Mouse (Mus musculus): ENCODE results near the gene Gm21887. TPM values are rescaled to one million over a fixed set of nuclear protein-coding genes. Genes with fewer than 3 reads are reported as not detected.
A peak's percentile ranks its signal among the peaks of the same experiment; 100 is the strongest.
"Not testable (repeated sequence)": the region's sequence is repeated elsewhere in the genome, so short reads cannot be mapped to it uniquely, and the experiment has no call there.

Gm21887 gene
- polyA plus RNA-seq, 1 experiment from 2014 or later, result 139 TPM

DNA sequence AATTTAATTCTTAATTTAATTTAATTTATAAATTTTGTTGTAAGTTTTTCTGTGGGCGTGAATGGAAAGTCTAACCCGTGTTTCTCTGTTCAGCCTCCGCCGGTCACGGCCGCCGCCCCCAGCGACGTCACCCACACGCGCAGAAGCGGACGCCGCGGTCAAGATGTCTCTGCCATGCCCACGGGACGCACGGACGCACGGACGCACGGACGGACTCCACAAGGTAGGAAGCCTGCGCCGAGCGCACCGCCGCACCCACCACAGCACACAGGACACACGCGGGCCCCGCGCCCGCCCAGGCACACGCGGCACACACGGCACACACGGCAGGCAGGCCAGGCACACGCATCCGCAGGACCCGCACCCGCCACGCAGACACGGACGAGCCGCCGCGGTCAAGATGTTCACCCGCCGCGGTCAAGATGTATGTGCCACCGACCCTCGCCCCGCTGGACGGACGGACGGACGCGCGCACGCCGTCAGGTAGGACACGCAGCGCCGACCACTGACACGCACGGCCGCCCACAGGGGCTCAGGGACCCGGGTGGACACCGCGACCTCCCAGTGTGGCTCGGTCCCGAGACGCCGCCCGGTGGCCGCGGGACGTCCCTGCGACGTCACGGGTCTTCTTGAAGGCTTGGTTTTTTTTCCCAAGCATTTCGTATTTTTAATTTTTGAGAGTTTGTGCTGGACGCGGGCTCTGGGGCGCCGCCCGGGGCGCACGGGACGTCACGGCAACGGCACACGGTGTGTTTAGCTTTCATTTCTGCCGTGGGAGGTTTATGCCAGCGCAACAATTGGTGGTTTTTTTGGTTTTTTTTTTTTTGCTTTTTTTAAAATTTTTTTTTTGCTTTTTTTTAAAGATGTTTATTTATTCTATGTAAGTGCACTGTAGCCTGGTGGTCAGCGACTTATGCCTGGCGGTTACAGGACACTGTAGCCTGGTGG lies 1.4 kb downstream of the Gm21887 start:
- Histone ChIP-seq H3K36me3 (peaks cover 16% of the 10 kb centered on the region), H3K4me3 (peak overlapping the region; percentile 1), H3K4me2 (peak overlapping the region; percentile 24; the same call in 1 of the 2 replicates), H3K9me3 (peaks cover 34% of the 10 kb centered on the region)
- peak; percentile 26 for ATAC-seq (ENCODE audit: low read depth)
- H3K4me1 ChIP-seq (replicated peaks); H3K9ac ChIP-seq; H3K27ac ChIP-seq (replicated peaks); H3K27me3 ChIP-seq: not testable (repeated sequence)
- WGBS, result 86% methylated on average over 97 of the region's 97 CpGs

DNA sequence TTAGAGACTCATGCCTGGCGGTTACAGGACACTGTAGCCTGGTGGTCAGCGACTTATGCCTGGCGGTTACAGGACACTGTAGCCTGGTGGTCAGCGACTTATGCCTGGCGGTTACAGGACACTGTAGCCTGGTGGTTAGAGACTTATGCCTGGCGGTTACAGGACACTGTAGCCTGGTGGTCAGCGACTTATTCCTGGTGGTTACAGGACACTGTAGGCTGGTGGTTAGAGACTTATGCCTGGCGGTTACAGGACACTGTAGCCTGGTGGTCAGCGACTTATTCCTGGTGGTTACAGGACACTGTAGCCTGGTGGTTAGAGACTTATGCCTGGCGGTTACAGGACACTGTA lies 2.0 kb downstream of the Gm21887 start:
- WGBS, result 90% methylated on average over 7 of the region's 10 CpGs
- H3K27ac ChIP-seq (replicated peaks); ATAC-seq (ENCODE audit: low read depth): not testable (repeated sequence)

DNA sequence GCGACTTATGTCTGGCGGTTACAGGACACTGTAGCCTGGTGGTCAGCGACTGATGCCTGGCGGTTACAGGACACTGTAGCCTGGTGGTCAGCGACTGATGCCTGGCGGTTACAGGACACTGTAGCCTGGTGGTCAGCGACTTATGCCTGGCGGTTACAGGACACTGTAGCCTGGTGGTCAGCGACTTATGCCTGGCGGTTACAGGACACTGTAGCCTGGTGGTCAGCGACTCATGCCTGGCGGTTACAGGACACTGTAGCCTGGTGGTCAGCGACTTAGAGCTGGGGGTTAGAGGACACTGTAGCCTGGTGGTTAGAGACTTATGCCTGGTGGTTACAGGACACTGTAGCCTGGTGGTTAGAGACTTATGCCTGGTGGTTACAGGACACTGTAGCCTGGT lies 4.0 kb downstream of the Gm21887 start:
- not testable (repeated sequence) for H3K9ac ChIP-seq; H3K4me1 ChIP-seq (replicated peaks); H3K4me2 ChIP-seq; ATAC-seq (ENCODE audit: low read depth); H3K27ac ChIP-seq (replicated peaks); H3K27me3 ChIP-seq; H3K4me3 ChIP-seq
- Histone ChIP-seq H3K9me3 (peaks cover 29% of the 10 kb centered on the region), H3K36me3 (peaks cover 31% of the 10 kb centered on the region)
- no CpG with 5 or more reads among the region's 13 CpGs for WGBS

More for the DNA sequence above, 2.0 kb downstream of the Gm21887 start:
- H3K4me3 ChIP-seq; H3K4me2 ChIP-seq; H3K4me1 ChIP-seq (replicated peaks); H3K9ac ChIP-seq; H3K27me3 ChIP-seq: not testable (repeated sequence)
- Histone ChIP-seq H3K36me3 (peaks cover 21% of the 10 kb centered on the region), H3K9me3 (peaks cover 34% of the 10 kb centered on the region)

DNA sequence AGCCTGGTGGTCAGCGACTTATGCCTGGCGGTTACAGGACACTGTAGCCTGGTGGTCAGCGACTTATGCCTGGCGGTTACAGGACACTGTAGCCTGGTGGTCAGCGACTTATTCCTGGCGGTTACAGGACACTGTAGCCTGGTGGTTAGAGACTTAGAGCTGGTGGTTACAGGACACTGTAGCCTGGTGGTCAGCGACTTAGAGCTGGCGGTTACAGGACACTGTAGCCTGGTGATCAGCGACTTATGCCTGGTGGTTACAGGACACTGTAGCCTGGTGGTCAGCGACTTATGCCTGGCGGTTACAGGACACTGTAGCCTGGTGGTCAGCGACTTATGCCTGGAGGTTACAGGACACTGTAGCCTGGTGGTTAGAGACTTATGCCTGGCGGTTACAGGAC lies 4.6 kb downstream of the Gm21887 start:
- Histone ChIP-seq H3K9me3 (peaks cover 30% of the 10 kb centered on the region), H3K36me3 (peaks cover 37% of the 10 kb centered on the region)
- not testable (repeated sequence) for H3K9ac ChIP-seq; H3K27me3 ChIP-seq; H3K4me1 ChIP-seq (replicated peaks); H3K4me2 ChIP-seq; ATAC-seq (ENCODE audit: low read depth); H3K4me3 ChIP-seq; H3K27ac ChIP-seq (replicated peaks)
- 82% methylated on average over 5 of the region's 13 CpGs for whole genome bisulfite sequencing

DNA sequence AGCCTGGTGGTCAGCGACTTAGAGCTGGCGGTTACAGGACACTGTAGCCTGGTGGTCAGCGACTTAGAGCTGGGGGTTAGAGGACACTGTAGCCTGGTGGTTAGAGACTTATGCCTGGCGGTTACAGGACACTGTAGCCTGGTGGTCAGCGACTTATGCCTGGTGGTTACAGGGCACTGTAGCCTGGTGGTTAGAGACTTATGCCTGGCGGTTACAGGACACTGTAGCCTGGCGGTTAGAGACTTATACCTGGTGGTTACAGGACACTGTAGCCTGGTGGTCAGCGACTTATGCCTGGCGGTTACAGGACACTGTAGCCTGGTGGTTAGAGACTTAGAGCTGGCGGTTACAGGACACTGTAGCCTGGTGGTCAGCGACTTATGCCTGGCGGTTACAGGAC lies 6.4 kb downstream of the Gm21887 start:
- Histone ChIP-seq H3K36me3 (peaks cover 44% of the 10 kb centered on the region), H3K9me3 (peaks cover 36% of the 10 kb centered on the region)
- ATAC-seq (ENCODE audit: low read depth); H3K4me3 ChIP-seq; H3K4me2 ChIP-seq; H3K9ac ChIP-seq; H3K27ac ChIP-seq (replicated peaks); H3K4me1 ChIP-seq (replicated peaks); H3K27me3 ChIP-seq: not testable (repeated sequence)
- WGBS, result 93% methylated on average over 10 of the region's 12 CpGs

DNA sequence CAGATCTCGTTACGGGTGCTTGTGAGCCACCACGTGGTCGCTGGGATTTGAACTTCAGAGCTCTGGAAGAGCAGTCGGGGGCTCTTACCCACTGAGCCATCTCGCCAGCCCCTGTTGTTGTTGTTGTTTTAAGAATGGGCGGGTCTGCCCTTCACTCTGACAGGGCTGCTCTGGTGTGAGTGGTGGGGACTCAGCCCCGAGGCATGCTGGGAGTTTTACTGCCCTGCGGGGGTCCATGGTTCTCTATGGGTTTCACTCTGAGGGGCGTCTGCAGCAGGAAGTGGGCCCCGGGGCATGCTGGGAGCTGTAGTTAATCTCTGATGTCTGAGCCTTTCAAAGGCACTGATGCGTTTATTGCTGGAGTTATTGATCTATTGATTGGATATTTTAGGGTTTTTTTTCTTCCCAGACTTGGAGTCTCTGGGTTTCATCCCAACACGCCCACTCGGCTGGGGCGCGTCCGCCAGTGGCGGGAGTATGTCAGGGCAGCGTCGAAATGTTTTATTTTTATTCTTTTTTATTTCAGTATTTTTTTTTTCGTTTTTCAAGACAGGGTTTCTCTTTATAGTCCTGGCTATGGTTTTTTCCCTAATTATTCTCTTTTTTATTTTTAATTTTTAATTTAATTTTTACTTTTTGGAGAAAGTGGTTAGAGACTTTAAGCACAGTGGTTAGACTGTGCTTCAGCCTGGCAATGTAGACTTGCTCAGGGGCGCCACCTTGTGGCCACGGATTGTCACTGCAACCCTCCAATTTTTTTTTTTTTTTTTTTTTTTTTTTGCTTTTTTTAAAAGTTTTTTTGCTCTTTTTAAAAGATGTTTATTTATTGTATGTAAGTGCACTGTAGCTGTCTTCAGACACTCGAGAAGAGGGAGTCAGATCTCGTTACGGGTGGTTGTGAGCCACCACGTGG lies 8.1 kb downstream of the Gm21887 start:
- H3K9ac ChIP-seq, result not testable (repeated sequence)
- H3K36me3 ChIP-seq, result peaks cover 48% of the 10 kb centered on the region

DNA sequence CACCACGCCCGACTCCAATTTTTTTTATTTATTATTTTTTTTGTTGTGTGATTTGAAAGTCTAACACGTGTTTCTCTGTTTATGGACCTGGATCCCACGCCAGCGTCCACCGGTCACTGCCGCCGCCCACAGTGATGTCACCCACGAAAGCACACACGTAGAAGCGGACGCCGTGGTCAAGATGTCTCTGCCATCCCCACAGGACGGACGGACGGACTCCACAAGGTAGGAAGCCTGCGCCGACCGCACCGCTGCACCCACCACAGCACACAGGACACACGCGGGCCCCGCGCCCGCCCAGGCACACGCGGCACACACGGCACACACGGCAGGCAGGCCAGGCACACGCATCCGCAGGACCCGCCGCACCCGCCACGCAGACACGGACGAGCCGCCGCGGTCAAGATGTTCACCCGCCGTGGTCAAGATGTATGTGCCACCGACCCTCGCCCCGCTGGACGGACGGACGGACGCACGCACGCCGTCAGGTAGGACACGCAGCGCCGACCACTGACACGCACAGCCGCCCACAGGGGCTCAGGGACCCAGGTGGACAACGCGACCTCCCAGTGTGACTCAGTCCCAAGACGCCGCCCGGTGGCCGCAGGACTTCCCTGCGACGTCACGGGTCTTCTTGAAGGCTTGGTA lies 9.2 kb downstream of the Gm21887 start:
- H3K4me2 ChIP-seq; H3K4me3 ChIP-seq; H3K27me3 ChIP-seq; H3K4me1 ChIP-seq (replicated peaks); H3K9ac ChIP-seq; H3K27ac ChIP-seq (replicated peaks): not testable (repeated sequence)
- peak; percentile 85 for ATAC-seq (ENCODE audit: low read depth)
- peaks cover 41% of the 10 kb centered on the region for H3K9me3 ChIP-seq
- WGBS, result 87% methylated on average over 66 of the region's 66 CpGs
- H3K36me3 ChIP-seq, result peaks cover 48% of the 10 kb centered on the region

More for the DNA sequence above, 8.1 kb downstream of the Gm21887 start:
- H3K4me3 ChIP-seq; H3K4me2 ChIP-seq; H3K4me1 ChIP-seq (replicated peaks); H3K27me3 ChIP-seq: not testable (repeated sequence)
- H3K9me3 ChIP-seq, result peaks cover 41% of the 10 kb centered on the region
- H3K27ac ChIP-seq (replicated peaks), result peak overlapping the region; percentile 0; the same call in 1 of the 2 replicates
- WGBS, result 58% methylated on average over 27 of the region's 27 CpGs
- peak; percentile 85 for ATAC-seq (ENCODE audit: low read depth)

DNA sequence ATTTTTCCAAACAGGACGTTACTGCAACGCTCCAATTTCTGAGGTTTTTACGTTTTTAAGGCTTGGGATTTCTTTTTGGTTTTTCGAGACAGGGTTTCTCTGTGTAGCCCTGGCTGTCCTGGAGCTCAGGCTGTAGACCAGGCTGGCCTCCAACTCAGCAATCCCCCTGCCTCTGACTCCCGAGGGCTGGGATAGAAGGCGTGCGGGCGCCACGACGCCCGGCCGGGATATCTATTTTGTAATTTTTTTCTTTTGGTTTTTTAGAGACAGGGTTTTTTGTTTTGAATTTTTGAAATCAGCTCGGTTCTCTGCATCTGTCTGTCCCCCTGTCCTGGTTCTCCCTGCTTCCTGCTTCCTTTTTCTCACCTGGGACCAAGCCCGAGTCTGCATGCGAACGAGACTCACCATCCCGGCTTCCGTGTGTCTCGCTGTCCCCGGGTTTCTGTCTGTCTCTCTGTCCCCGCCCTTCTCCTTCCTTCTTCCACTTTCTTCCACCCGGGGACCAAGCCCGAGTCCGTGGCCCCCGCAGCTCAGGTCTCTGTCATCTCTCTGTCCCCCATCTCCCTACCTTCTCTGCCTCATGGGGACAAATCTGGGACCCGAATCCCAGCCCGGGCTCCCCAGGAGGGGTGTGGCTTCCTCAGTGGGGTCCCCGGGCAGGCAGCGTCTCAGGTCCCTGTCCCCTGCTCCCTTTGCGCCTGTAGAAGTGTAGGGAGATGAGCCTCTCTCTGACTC lies 9.9 kb downstream of the Gm21887 start:
- H3K9ac ChIP-seq; H3K4me3 ChIP-seq; H3K27me3 ChIP-seq; H3K4me2 ChIP-seq; H3K4me1 ChIP-seq (replicated peaks): not testable (repeated sequence)
- Histone ChIP-seq H3K9me3 (peaks cover 41% of the 10 kb centered on the region), H3K36me3 (peaks cover 48% of the 10 kb centered on the region), H3K27ac (replicated peaks) (peak overlapping the region; percentile 11)
- peak; percentile 51 for ATAC-seq (ENCODE audit: low read depth)
- 85% methylated on average over 30 of the region's 30 CpGs for WGBS

DNA sequence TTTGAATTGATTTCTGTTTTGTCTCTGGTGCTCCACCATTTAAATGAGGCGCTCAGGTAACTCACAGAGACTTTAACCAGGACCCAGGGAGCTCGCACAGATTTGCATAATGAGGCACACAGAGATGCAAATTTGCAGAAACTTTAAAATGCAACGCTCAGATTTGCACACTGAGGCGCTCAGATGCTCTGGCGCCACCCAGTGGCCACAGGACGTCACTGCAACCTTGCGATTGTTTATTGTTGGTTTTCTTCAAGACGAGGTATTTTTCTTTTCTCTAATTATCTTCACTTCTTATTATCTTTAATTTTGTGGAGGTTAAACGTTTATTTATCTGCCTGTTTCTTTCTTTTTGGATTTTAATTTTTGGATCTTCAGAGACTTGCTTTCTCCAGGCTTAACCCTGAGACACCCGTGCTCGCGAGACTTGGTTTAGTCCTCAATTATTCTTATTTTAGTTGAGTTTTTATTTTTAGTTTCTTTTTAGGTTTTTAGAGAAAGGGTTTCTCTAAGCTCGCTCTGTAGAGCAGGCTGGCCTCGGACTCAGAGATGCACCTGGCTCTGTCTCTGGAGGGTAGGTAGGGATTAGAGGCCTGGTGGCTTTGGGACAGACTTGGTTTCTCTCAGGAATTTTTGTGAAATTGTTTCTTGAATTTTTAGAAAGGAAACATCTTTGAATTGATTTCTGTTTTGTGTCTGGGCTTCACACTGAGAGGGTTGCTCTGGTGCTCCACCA lies 10.7 kb downstream of the Gm21887 start:
- H3K9ac ChIP-seq; H3K4me3 ChIP-seq; ATAC-seq (ENCODE audit: low read depth); H3K27me3 ChIP-seq; H3K4me2 ChIP-seq; H3K4me1 ChIP-seq (replicated peaks): not testable (repeated sequence)
- Histone ChIP-seq H3K27ac (replicated peaks) (peak overlapping the region; percentile 11), H3K36me3 (peaks cover 48% of the 10 kb centered on the region), H3K9me3 (peaks cover 41% of the 10 kb centered on the region)
- 62% methylated on average over 14 of the region's 14 CpGs for WGBS

DNA sequence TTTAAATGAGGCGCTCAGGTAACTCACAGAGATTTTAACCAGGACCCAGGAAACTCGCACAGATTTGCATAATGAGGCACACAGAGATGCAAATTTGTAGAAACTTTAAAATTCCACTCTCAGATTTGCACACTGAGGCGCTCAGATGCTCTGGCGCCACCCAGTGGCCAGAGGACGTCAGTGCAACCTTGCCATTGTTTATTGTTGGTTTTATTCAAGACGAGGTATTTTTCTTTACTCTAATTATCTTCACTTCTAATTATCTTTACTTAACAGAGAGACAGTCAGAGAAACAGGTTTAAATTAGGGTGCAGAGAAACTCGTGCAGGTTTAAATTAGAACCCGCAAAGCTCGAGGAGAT lies 11.2 kb downstream of the Gm21887 start:
- WGBS, result 55% methylated on average over 9 of the region's 9 CpGs
- not testable (repeated sequence) for ATAC-seq (ENCODE audit: low read depth); H3K9ac ChIP-seq; H3K4me1 ChIP-seq (replicated peaks); H3K27me3 ChIP-seq; H3K27ac ChIP-seq (replicated peaks); H3K4me3 ChIP-seq; H3K4me2 ChIP-seq
- Histone ChIP-seq H3K9me3 (peaks cover 41% of the 10 kb centered on the region), H3K36me3 (peaks cover 48% of the 10 kb centered on the region)

DNA sequence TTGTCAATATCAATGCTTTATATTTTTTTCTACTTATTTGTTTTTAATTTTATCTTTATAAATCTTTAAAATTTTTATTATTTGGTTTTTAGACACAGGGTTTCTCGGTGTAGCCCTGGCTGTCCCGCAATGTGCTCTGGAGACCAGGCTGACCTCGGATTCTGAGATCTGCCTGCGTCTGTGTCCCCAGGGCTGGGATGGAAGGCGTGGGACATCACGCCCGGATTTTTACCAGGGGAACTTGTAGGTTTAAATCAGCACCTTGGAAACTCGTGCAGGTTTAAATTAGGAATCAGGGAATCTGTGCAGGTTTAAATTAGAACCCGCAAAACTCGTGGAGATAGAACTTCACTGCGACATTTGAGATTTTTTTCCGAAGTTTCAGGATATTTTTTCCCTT lies 11.7 kb downstream of the Gm21887 start:
- H3K36me3 ChIP-seq, result peaks cover 46% of the 10 kb centered on the region
- H3K27me3 ChIP-seq; H3K4me2 ChIP-seq; H3K4me3 ChIP-seq; H3K4me1 ChIP-seq (replicated peaks); ATAC-seq (ENCODE audit: low read depth); H3K27ac ChIP-seq (replicated peaks); H3K9ac ChIP-seq: not testable (repeated sequence)
- H3K9me3 ChIP-seq, result peaks cover 41% of the 10 kb centered on the region
- 80% methylated on average over 12 of the region's 12 CpGs for WGBS
